Mouse (Mus musculus) forebrain, postnatal 0 days (tissue): Measurements from ENCODE around the gene Ankrd66. TPM values are rescaled to one million over a fixed set of nuclear protein-coding genes. Genes with fewer than 3 reads are reported as not detected.

Experiments
- ATAC-seq: fragments of 200-750 bp; cut with Nextera tagmentation; 2 replicates; pipeline ENCODE4 v1.8.0; 2017; ENCODE audit warnings: mild to moderate bottlenecking, moderate library complexity
- DNase-seq: peaks from one replicate; pipeline ENCODE4 v3.0.0-alpha.2; 2015
- H3K27ac ChIP-seq: fragments of 300-500 bp; sonication (generic); 2 replicates; pipeline ENCODE4 v1.5.1; 2014; ENCODE audit warnings: low read depth, mild to moderate bottlenecking, antibody characterized with exemption, low read length, moderate library complexity, mixed read lengths
- H3K27me3 ChIP-seq: fragments of 300-500 bp; sonication (generic); 2 replicates; pipeline ENCODE4 v1.6.1; 2014; ENCODE audit warnings: mild to moderate bottlenecking, low read length, mixed read lengths; ENCODE audit not compliant: insufficient read depth
- H3K36me3 ChIP-seq: fragments of 300-500 bp; sonication (generic); 2 replicates; pipeline ENCODE4 v1.6.1; 2014; ENCODE audit warnings: mild to moderate bottlenecking, moderate library complexity; ENCODE audit not compliant: insufficient read depth
- H3K4me1 ChIP-seq: fragments of 300-500 bp; sonication (generic); 2 replicates; pipeline ENCODE4 v1.6.1; 2014; ENCODE audit warnings: antibody characterized with exemption; ENCODE audit not compliant: insufficient read depth
- H3K4me2 ChIP-seq: fragments of 300-500 bp; sonication (generic); 2 replicates; pipeline ENCODE4 v1.6.1; 2014; ENCODE audit warnings: low read depth, mild to moderate bottlenecking, moderate library complexity
- H3K4me3 ChIP-seq: fragments of 300-500 bp; sonication (generic); 2 replicates; pipeline ENCODE4 v1.5.1; 2014; ENCODE audit warnings: low read depth, low read length, mixed read lengths
- H3K9ac ChIP-seq: fragments of 300-500 bp; sonication (generic); 2 replicates; pipeline ENCODE4 v1.6.1; 2014; ENCODE audit warnings: mild to moderate bottlenecking
- H3K9me3 ChIP-seq: fragments of 300-500 bp; sonication (generic); 2 replicates; pipeline ENCODE4 v1.6.1; 2016; ENCODE audit warnings: low read length
- CTCF ChIP-seq: sonication (generic); IDR thresholded peaks from 2 replicates; pipeline ENCODE4 v1.5.1; 2016; ENCODE audit warnings: antibody characterized with exemption, control low read depth, low read depth
- WGBS: fragments of 180-500 bp; shearing (Covaris S2); extraction: QIAGEN DNeasy Blood & Tissue Kit; methylation state at CpG from one replicate; pipeline ENCODE4 v1.1.7; 2014; 5-methylcytosine and 5-hydroxymethylcytosine counted together
- polyA plus RNA-seq: library from polyadenylated mRNA; unstranded; fragments of >200 nt; fragmentation: Nextera tagmentation; extraction: Ambion mirVana; gene quantifications from 2 replicates; pipeline ENCODE4 v1.2.1, GENCODE M21; 2015
- total RNA-seq: library from RNA; depleted of rRNA; stranded (reverse); fragments of >200 nt; gene quantifications from 2 replicates; pipeline ENCODE4 v1.2.3, GENCODE M21; 2014; rRNA removed

Gene Ankrd66
- total RNA-seq (0.77 TPM in 1 of 2 replicates, not detected in the other), polyA plus RNA-seq (1.0 and 1.2 TPM in 2 replicates)

DNA sequence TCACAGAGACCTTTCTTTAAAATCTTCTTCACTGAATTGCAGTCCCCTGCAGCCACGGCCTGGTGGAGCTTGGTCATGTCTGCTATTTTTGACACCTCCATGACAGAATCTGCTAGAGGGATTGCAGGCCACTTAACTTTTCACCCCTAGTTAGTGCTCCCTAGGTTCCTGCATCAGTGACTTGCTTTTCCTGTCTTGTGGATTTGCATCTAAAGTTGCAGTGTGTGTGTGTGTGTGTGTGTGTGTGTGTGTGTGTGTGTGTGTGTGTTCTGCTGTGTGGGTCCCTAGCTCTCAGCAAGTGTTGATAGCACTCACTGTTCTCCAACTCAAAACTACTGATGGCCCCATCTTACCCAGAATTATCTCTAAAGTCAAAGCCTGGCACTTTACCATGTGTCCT lies at the start of gene Ankrd66:
Gene Ankrd66, minus strand, starts transcription at position 101 of the 400 bp plus-strand sequence.
- no peak within 1 kb of the TSS for H3K9ac ChIP-seq
- WGBS: 84% methylated on average over 1 of the region's 1 CpGs
- no peak within 1 kb of the TSS for H3K27ac ChIP-seq
- DNase-seq (no peak), ATAC-seq (no peak)
- no peaks in the 10 kb centered on the region for H3K27me3 ChIP-seq
- no peaks in the 10 kb centered on the region for H3K4me1 ChIP-seq
- H3K4me2 ChIP-seq: no peak within 1 kb of the TSS
- no peaks in the 10 kb centered on the region for H3K9me3 ChIP-seq
- TF ChIP-seq CTCF: no peak
- no peaks in the 10 kb centered on the region for H3K36me3 ChIP-seq
- H3K4me3 ChIP-seq: no peak within 1 kb of the TSS

DNA sequence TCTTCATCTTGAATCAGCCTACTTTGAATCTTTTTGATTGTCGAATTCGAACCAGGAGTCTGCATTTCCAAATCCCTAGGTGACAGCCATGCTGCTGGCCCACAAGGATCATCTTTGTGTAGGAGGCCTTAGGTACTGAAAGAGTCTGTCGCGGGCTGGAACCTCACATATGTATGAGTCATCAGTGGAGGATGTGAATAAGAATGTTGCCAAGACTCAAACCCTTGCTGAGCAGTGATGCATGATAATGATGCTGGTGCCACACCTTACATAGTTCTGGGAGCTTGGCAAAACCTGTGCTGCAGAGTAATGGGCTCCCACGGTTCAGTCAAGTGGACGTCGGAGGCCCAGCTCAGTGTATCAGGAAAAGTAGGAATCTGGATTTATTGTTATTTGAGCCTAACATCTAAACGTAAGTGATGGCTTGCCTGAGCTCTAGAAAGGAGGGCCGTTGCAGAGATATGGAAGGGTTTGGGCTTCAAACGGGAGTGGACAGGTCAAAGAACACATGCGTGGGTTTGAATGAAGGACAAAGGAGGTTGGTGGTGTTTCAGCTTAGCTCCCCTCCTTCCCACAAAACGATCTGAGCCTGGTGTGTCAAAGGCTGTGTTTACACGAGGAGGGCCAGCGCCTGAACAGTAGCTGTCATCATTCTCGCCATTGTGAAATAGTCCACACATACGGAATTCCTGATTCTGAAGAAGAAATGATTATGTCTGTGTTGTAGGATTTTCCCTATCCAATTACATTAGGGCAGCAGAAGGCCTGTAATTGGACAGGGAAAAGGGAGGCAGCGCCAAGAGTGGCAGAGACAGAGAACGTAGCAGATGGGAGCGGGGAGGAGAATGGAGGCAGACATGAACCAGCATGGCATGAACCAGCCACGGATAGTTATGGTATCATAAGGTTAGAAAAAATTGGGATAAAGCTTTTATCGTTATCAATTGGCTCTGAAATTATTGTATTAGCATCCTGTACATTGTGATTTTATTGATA lies 49.2 kb upstream of the Ankrd66 start:
- Histone ChIP-seq H3K9me3 (no peaks in the 10 kb centered on the region), H3K27me3 (no peaks in the 10 kb centered on the region), H3K4me3 (no peak overlapping the region), H3K9ac (no peak overlapping the region), H3K27ac (no peak overlapping the region), H3K36me3 (no peaks in the 10 kb centered on the region), H3K4me1 (no peaks in the 10 kb centered on the region), H3K4me2 (no peak overlapping the region)
- peak; percentile 59; the same call in 1 of the 2 replicates for ATAC-seq
- no peak for TF ChIP-seq CTCF
- DNase-seq: peak; percentile 17
- 73% methylated on average over 21 of the region's 21 CpGs for WGBS

DNA sequence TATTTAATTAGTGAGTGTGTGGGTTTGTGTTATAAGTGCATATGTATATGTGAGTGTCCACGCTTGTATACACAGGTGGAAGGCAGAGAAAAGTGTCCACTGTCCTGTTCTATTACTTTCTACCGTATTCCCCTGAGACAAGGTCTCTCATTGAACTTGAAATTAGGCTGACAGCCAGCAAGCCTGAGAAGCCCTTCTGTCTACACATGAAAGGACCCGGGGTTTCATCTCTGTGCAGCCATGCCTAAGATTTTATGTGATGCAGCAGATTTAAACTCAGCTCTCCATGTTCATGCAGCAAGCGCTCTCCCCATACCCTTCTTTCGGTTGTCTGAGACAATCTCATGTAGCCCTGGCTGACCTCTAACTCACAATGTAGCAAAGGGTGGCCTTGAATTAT lies 47.1 kb upstream of the Ankrd66 start:
- H3K9ac ChIP-seq: no peak overlapping the region
- H3K27me3 ChIP-seq: no peaks in the 10 kb centered on the region
- WGBS: 66% methylated on average over 5 of the region's 5 CpGs
- no peaks in the 10 kb centered on the region for H3K9me3 ChIP-seq
- no peaks in the 10 kb centered on the region for H3K4me1 ChIP-seq
- H3K36me3 ChIP-seq: no peaks in the 10 kb centered on the region
- no peak for TF ChIP-seq CTCF
- H3K4me2 ChIP-seq: no peak overlapping the region
- no peak for ATAC-seq
- H3K27ac ChIP-seq: no peak overlapping the region
- DNase-seq: no peak
- H3K4me3 ChIP-seq: no peak overlapping the region

GRCm38 (mm10) chr17:43589750-43590149 lies 46.3 kb upstream of the Ankrd66 start:
- no peaks in the 10 kb centered on the region for H3K4me1 ChIP-seq
- ATAC-seq: no peak
- DNase-seq: no peak
- H3K9me3 ChIP-seq: no peaks in the 10 kb centered on the region
- no peak overlapping the region for H3K4me2 ChIP-seq
- H3K9ac ChIP-seq: no peak overlapping the region
- no peak overlapping the region for H3K27ac ChIP-seq
- 96% methylated on average over 6 of the region's 6 CpGs for WGBS
- H3K27me3 ChIP-seq: no peaks in the 10 kb centered on the region
- TF ChIP-seq CTCF: no peak
- no peaks in the 10 kb centered on the region for H3K36me3 ChIP-seq
- no peak overlapping the region for H3K4me3 ChIP-seq

DNA sequence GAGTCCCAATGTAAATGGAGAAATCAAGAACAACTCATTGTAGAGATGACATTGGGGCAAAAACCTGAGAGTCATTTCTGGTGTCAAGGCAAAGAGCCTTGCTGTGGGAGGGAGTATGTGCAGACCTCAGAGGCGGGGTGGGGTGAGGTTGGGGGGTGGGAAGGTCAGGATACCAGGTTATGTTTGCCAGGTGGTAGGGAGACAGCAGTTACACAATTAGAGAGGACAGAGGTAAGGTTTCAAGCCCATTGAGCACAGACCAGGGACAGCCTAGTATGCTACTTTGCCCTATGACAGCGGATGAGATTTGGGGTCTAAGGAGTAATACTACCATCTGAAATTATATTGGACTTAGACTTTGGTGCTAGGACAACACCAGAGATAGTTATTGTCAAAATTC lies 43.8 kb upstream of the Ankrd66 start:
- Histone ChIP-seq H3K9ac (no peak overlapping the region), H3K36me3 (no peaks in the 10 kb centered on the region), H3K4me1 (no peaks in the 10 kb centered on the region), H3K4me2 (no peak overlapping the region), H3K27ac (no peak overlapping the region), H3K4me3 (no peak overlapping the region), H3K27me3 (no peaks in the 10 kb centered on the region), H3K9me3 (no peaks in the 10 kb centered on the region)
- ATAC-seq (no peak), DNase-seq (no peak)
- WGBS: 91% methylated on average over 2 of the region's 2 CpGs
- TF ChIP-seq CTCF: no peak

DNA sequence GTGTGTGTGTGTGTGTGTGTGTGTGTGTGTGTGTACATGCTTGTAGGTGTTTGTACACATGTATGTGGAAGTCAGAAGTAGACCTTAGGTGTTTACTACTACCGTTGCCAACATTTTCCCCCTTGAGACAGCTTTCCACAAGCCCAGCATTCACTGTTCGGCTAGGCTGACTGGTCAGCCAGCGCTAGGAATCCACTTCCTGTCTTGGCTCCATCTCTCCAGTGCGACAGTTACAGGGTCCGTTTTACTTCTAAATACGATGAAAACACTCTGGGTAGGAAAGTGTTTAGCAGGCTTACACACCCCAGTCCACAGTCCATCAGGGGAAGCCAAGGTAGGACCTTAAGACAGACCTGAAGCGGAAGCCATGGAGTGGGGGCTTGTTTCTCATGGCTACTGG lies 41.3 kb upstream of the Ankrd66 start:
- no peaks in the 10 kb centered on the region for H3K9me3 ChIP-seq
- no peaks in the 10 kb centered on the region for H3K4me1 ChIP-seq
- TF ChIP-seq CTCF: no peak
- no peaks in the 10 kb centered on the region for H3K27me3 ChIP-seq
- 92% methylated on average over 7 of the region's 7 CpGs for WGBS
- no peak overlapping the region for H3K9ac ChIP-seq
- ATAC-seq (no peak), DNase-seq (no peak)
- no peak overlapping the region for H3K4me2 ChIP-seq
- H3K4me3 ChIP-seq: no peak overlapping the region
- no peak overlapping the region for H3K27ac ChIP-seq
- H3K36me3 ChIP-seq: no peaks in the 10 kb centered on the region

DNA sequence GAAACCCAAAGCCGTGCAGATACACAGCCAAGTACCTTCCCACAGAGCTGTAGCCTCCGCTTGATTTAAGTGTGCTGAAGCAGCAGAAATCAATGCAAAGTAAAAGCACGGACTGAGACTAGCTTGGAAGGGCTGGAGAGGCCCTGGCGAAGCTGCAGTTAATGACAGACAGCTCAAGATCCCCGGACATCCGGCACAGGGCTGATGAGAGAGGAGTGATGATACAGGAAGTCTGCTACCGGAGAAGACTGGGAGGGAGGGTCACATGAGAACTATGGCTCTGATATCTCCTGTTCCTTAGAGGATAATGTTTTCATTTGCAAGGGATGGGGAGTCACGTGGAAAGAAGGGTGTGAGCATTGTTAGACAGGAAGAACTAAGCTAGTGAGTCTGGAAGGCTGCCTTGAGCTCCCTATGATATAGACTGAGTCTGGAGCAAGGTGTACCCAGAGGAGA lies 37.6 kb upstream of the Ankrd66 start:
- H3K9ac ChIP-seq: no peak overlapping the region
- H3K27me3 ChIP-seq: no peaks in the 10 kb centered on the region
- H3K4me1 ChIP-seq: no peaks in the 10 kb centered on the region
- 25% methylated on average over 8 of the region's 8 CpGs for WGBS
- DNase-seq (peak; percentile 26), ATAC-seq (peak; percentile 64)
- H3K4me3 ChIP-seq: no peak overlapping the region
- no peaks in the 10 kb centered on the region for H3K36me3 ChIP-seq
- H3K4me2 ChIP-seq: no peak overlapping the region
- H3K27ac ChIP-seq: no peak overlapping the region
- no peak for TF ChIP-seq CTCF
- no peaks in the 10 kb centered on the region for H3K9me3 ChIP-seq
